Mouse (Mus musculus) hindbrain, embryonic 15.5 days (tissue): Measurements from ENCODE around the gene Tmem8b. TPM values are rescaled to one million over a fixed set of nuclear protein-coding genes. Genes with fewer than 3 reads are reported as not detected.

Source experiments
- ATAC-seq: fragments of 200-750 bp; cut with Nextera tagmentation; 2 replicates; pipeline ENCODE4 v1.8.0; 2017; ENCODE audit warnings: low read depth, moderate number of reproducible peaks, moderate TSS enrichment; ENCODE audit not compliant: low FRiP score
- H3K27ac ChIP-seq: fragments of 300-500 bp; sonication (generic); replicated peaks from 2 replicates; pipeline ENCODE4 v1.5.1; 2015; ENCODE audit warnings: mild to moderate bottlenecking, inconsistent platforms
- H3K27me3 ChIP-seq: fragments of 300-500 bp; sonication (generic); 2 replicates; pipeline ENCODE4 v1.6.1; 2015; ENCODE audit warnings: control low read depth, inconsistent platforms
- H3K36me3 ChIP-seq: fragments of 300-500 bp; sonication (generic); 2 replicates; pipeline ENCODE4 v1.6.1; 2015; ENCODE audit warnings: control low read depth, inconsistent platforms
- H3K4me1 ChIP-seq: fragments of 300-500 bp; sonication (generic); replicated peaks from 2 replicates; pipeline ENCODE4 v1.6.1; 2015; ENCODE audit warnings: control low read depth, inconsistent platforms
- H3K4me2 ChIP-seq: fragments of 300-500 bp; sonication (generic); 2 replicates; pipeline ENCODE4 v1.6.1; 2015; ENCODE audit warnings: moderate library complexity, mild to moderate bottlenecking, inconsistent platforms
- H3K4me3 ChIP-seq: fragments of 300-500 bp; sonication (generic); 2 replicates; pipeline ENCODE4 v1.5.1; 2015; ENCODE audit warnings: mild to moderate bottlenecking, inconsistent platforms
- H3K9ac ChIP-seq: fragments of 300-500 bp; sonication (generic); 2 replicates; pipeline ENCODE4 v1.6.1; 2015; ENCODE audit warnings: inconsistent platforms
- H3K9me3 ChIP-seq: fragments of 300-500 bp; sonication (generic); 2 replicates; pipeline ENCODE4 v1.6.1; 2016; ENCODE audit warnings: control low read depth, inconsistent platforms
- WGBS: fragments of 180-500 bp; shearing (Covaris S2); methylation state at CpG from one replicate; pipeline ENCODE4 v1.1.7; 2015; 5-methylcytosine and 5-hydroxymethylcytosine counted together
- polyA plus RNA-seq: library from polyadenylated mRNA; unstranded; fragments of >200 nt; fragmentation: Nextera tagmentation; extraction: Ambion mirVana; gene quantifications from 2 replicates; pipeline ENCODE4 v1.2.1, GENCODE M21; 2015

The Tmem8b gene
- polyA plus RNA-seq, 1 experiment from 2014 or later = 15.4 TPM

DNA sequence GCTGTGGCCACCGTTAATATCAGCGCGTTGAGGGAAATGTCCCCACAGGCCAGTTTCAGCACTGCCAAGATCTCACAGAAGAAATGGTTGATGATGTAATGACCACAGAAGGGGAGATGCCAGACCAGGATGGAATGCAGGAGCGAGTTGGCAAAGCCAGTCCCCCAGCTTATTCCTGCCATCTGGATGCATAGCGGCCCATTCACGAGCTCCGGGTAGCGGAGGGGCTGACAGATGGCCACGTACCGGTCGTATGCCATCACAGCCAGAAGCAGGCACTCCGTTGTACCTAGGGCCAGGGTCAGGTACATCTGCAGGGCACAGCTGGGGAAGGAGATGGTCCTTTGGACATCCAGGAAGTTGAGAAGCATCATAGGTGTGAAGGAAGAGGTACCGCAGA is 27.8 kb downstream of the Tmem8b start:
- H3K9ac ChIP-seq = no peak overlapping the region
- no peak for ATAC-seq
- H3K9me3 ChIP-seq = no peaks in the 10 kb centered on the region
- H3K27me3 ChIP-seq = no peaks in the 10 kb centered on the region
- H3K4me2 ChIP-seq = no peak overlapping the region
- H3K4me1 ChIP-seq = no peaks in the 10 kb centered on the region
- 76% methylated on average over 13 of the region's 13 CpGs for WGBS
- H3K27ac ChIP-seq = no peak overlapping the region
- no peak overlapping the region for H3K4me3 ChIP-seq
- H3K36me3 ChIP-seq = no peaks in the 10 kb centered on the region

DNA sequence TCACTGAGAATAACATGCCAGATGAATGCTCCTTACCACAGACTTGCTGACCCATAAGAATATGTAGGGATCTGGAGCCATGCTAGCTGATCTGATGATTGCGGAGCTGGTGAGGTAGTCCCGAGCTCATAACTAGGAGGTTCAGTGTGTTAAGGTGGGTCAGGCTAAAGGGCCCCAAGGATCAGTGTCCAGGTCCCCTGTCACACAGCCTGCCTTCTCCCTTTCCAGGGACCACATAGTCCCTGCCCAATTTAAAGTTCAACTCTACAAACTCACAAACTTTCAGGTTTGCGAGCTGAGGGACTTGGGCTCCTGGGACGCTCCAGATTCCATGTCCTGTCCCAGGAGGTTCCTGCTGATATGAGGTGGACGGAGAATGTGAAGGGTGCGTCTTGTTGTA is 31.9 kb downstream of the Tmem8b start, which contains the start of gene Olfr70:
TSS of gene Olfr70 (minus strand) at position 101 of the 400 bp plus-strand sequence.
- H3K4me1 ChIP-seq = no peaks in the 10 kb centered on the region
- H3K36me3 ChIP-seq = no peaks in the 10 kb centered on the region
- H3K4me3 ChIP-seq = no peak within 1 kb of the TSS
- no peak within 1 kb of the TSS for H3K27ac ChIP-seq
- no peaks in the 10 kb centered on the region for H3K9me3 ChIP-seq
- no peak within 1 kb of the TSS for H3K9ac ChIP-seq
- WGBS = 89% methylated on average over 6 of the region's 6 CpGs
- no peaks in the 10 kb centered on the region for H3K27me3 ChIP-seq
- no peak for ATAC-seq
- H3K4me2 ChIP-seq = no peak within 1 kb of the TSS

- no peaks in the 10 kb centered on the region for H3K4me1 ChIP-seq
- no peaks in the 10 kb centered on the region for H3K9me3 ChIP-seq
- H3K4me2 ChIP-seq = no peak overlapping the region
- 81% methylated on average over 6 of the region's 6 CpGs for WGBS
- H3K36me3 ChIP-seq = no peaks in the 10 kb centered on the region
- H3K27ac ChIP-seq = no peak overlapping the region
- ATAC-seq = no peak
- H3K9ac ChIP-seq = no peak overlapping the region
- no peak overlapping the region for H3K4me3 ChIP-seq
- no peaks in the 10 kb centered on the region for H3K27me3 ChIP-seq
These were observed 34.7 kb downstream of the Tmem8b start for GRCm38 (mm10) chr4:43703439-43703838.

DNA sequence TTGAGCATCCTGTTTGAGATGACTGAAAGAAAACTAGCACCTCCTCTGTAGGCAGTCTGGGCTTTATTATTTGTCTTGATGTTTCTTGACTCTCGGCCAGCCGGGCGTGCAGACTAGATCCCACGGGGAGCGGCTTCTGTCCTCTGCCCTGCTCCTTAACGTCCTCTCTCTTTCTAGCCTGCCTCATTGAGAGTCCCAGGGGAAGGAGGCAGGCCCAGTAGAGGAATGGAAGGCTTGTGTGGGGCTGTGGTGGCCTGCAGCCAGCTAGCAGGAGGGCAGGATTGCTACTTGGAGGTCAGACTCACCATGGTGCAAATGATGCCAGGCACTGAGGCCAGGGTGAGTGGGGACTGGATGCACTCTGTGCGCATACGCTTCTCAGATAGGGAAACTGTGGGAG is 35.1 kb downstream of the Tmem8b start:
- H3K9me3 ChIP-seq = no peaks in the 10 kb centered on the region
- no peak overlapping the region for H3K27ac ChIP-seq
- 58% methylated on average over 8 of the region's 8 CpGs for WGBS
- H3K4me3 ChIP-seq = no peak overlapping the region
- H3K36me3 ChIP-seq = no peaks in the 10 kb centered on the region
- H3K9ac ChIP-seq = no peak overlapping the region
- H3K27me3 ChIP-seq = no peaks in the 10 kb centered on the region
- H3K4me2 ChIP-seq = no peak overlapping the region
- no peak for ATAC-seq
- H3K4me1 ChIP-seq = no peaks in the 10 kb centered on the region

- no peak overlapping the region for H3K27ac ChIP-seq
- no peaks in the 10 kb centered on the region for H3K4me1 ChIP-seq
- H3K4me2 ChIP-seq = no peak overlapping the region
- H3K9me3 ChIP-seq = no peaks in the 10 kb centered on the region
- H3K27me3 ChIP-seq = no peaks in the 10 kb centered on the region
- no peak for ATAC-seq
- 82% methylated on average over 13 of the region's 13 CpGs for WGBS
- H3K9ac ChIP-seq = no peak overlapping the region
- H3K4me3 ChIP-seq = no peak overlapping the region
- H3K36me3 ChIP-seq = no peaks in the 10 kb centered on the region
These were observed 37.2 kb downstream of the Tmem8b start for GRCm38 (mm10) chr4:43705991-43706390.

DNA sequence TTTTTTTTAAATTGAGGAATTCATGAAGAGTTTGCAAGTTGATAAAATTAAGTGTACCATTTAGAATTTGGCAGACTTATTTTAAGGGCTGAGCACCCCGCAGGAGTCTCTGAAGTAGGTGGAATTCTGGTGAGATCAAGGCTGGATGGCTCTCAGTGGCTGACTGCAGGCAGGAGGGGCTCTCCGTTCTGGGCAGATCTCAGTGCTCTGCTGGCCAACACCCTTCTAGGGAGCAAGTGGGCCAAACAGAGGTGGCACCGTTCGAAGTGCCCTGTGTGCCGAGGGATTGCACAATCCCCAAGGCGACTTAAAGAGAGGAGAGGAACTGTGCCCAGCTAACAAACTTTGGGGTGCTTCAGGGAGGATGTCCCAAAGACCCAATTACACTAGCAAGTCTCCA is 41.1 kb downstream of the Tmem8b start, which contains the start of gene Olfr71:
TSS of gene Olfr71 (minus strand) at position 387 of the 400 bp plus-strand sequence.
- Histone ChIP-seq H3K4me3 (no peak within 1 kb of the TSS), H3K27me3 (no peaks in the 10 kb centered on the region), H3K4me2 (no peak within 1 kb of the TSS), H3K4me1 (no peaks in the 10 kb centered on the region), H3K9ac (no peak within 1 kb of the TSS), H3K27ac (no peak within 1 kb of the TSS), H3K9me3 (no peaks in the 10 kb centered on the region), H3K36me3 (no peaks in the 10 kb centered on the region)
- ATAC-seq = no peak
- 86% methylated on average over 6 of the region's 6 CpGs for WGBS

DNA sequence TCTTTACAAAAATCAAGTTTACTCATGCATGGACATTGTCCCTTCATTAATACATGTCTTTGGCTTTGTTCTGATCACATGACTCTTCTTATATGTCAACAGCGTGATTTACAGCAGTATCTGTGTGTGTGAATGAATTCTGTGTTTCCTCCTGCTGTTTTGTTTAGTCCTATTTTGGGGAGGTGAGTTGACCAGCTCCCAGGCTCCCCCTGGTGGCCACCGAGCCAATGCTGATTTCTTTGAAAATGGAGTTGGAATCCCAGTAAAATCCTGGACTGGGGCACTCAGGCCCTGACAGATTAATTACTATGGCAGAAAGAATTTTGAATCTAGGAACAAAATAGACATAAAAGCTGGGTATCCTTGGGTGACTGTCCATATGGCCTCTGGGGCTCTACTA is 43.0 kb downstream of the Tmem8b start:
- WGBS = 0% methylated on average over 2 of the region's 2 CpGs
- Histone ChIP-seq H3K4me3 (no peak overlapping the region), H3K4me1 (no peaks in the 10 kb centered on the region), H3K9me3 (no peaks in the 10 kb centered on the region), H3K27ac (no peak overlapping the region), H3K4me2 (no peak overlapping the region), H3K36me3 (no peaks in the 10 kb centered on the region), H3K27me3 (no peaks in the 10 kb centered on the region), H3K9ac (no peak overlapping the region)
- ATAC-seq = no peak

DNA sequence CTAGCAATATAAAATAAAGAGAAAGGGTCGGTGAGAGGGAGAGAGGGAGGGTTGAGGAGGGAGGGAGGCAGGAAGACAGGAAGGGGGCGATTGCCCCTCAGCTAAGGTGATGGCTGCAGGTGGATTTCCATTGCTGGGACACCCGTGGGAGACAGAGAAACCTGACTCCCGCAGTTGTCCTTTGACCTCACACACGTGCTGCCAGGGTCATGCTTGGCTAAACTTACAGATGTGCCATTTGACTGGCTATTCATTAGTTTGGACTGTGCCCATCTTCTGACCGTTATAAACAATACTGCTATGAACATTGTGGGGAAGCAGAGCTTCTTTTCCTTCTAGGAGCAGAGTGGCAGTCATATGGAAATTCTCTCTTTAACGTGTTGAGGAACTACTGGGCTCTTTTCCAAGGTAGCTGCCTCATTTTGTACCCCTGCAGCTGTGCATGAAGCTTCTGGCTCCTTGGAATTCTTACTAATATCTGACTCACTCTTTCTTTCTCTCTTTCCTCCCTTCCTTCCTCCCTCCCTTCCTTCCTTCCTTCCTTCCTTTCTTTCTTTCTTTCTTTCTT is 45.0 kb downstream of the Tmem8b start:
- Histone ChIP-seq H3K27me3 (no peaks in the 10 kb centered on the region), H3K4me3 (no peak overlapping the region), H3K9me3 (no peaks in the 10 kb centered on the region), H3K9ac (no peak overlapping the region), H3K4me1 (no peaks in the 10 kb centered on the region), H3K27ac (no peak overlapping the region), H3K4me2 (no peak overlapping the region), H3K36me3 (no peaks in the 10 kb centered on the region)
- WGBS = 42% methylated on average over 7 of the region's 7 CpGs
- no peak for ATAC-seq

- ATAC-seq = no peak
- Histone ChIP-seq H3K4me2 (no peak overlapping the region), H3K27me3 (no peaks in the 10 kb centered on the region), H3K9ac (no peak overlapping the region), H3K9me3 (no peaks in the 10 kb centered on the region), H3K27ac (no peak overlapping the region), H3K36me3 (no peaks in the 10 kb centered on the region), H3K4me3 (no peak overlapping the region), H3K4me1 (no peaks in the 10 kb centered on the region)
- WGBS = 52% methylated on average over 15 of the region's 16 CpGs
These were observed 51.9 kb downstream of the Tmem8b start for GRCm38 (mm10) chr4:43720491-43721228.

DNA sequence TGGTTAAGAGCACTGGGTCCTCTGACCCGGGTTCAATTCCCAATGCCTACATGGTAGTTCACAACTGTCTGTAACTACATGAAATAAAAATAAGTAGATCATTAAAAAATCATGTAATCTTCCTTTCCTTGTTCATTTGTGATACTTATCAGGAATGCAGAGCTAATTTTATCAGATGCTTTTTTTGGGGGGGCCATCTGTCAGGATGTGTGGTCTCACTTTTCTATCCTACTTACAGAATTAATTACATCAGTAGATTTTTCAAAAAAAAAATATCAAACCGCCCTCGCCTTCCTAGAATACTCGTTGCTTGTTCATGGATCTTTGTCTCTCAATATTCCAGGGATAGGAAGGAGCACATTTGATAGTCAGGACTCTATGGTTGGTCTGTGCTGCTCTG is 53.4 kb downstream of the Tmem8b start:
- no peaks in the 10 kb centered on the region for H3K9me3 ChIP-seq
- H3K4me3 ChIP-seq = no peak overlapping the region
- no peaks in the 10 kb centered on the region for H3K27me3 ChIP-seq
- WGBS = 89% methylated on average over 4 of the region's 4 CpGs
- no peak overlapping the region for H3K9ac ChIP-seq
- H3K36me3 ChIP-seq = no peaks in the 10 kb centered on the region
- no peak for ATAC-seq
- H3K27ac ChIP-seq = no peak overlapping the region
- H3K4me1 ChIP-seq = no peaks in the 10 kb centered on the region
- no peak overlapping the region for H3K4me2 ChIP-seq

GRCm38 (mm10) chr4:43724764-43725163 is 56.0 kb downstream of the Tmem8b start:
- H3K27me3 ChIP-seq = no peaks in the 10 kb centered on the region
- no peaks in the 10 kb centered on the region for H3K4me1 ChIP-seq
- no peak overlapping the region for H3K4me2 ChIP-seq

DNA sequence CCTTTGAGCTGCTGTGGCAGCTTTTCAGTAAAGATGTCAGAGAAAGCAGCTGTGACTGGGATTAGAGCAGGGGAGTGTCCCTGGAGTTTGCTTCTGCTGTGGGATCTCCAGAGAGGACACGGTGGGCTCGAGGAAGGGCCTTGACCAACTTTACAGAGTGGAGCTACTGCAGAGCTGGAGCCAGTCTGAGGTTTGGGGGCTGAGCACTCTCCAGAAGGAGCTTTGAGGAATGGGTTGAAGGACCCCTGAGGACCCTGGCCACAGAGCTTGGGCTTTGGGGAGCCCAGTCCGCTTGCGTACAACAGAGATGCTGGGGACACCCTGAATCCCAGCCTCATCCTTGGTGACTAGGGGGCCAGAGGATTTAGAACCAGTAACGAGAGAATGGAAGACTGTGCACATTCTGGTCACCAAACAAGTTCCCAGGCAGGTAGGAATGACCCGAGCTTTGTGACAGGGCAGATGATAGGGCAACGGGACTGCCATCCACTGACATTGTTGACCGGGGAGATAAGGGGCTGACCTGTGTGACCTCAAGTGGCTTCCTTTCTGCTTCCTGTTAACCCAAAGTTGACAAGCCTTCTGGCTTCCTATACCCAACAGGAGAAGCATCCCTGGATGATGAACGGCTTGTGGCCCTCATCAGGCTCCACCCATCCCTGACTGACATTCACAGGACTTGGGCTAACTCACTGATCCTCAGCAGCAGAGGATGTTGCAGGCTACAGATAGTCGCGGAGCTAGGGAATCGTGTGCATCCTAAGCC is 57.6 kb downstream of the Tmem8b start:
- no peaks in the 10 kb centered on the region for H3K36me3 ChIP-seq
- no peaks in the 10 kb centered on the region for H3K9me3 ChIP-seq
- no peak overlapping the region for H3K9ac ChIP-seq
- ATAC-seq = no peak
- H3K4me1 ChIP-seq = no peaks in the 10 kb centered on the region
- H3K27ac ChIP-seq = no peak overlapping the region
- H3K4me2 ChIP-seq = no peak overlapping the region
- H3K4me3 ChIP-seq = no peak overlapping the region
- 81% methylated on average over 12 of the region's 12 CpGs for WGBS
- no peaks in the 10 kb centered on the region for H3K27me3 ChIP-seq

More at GRCm38 (mm10) chr4:43724764-43725163, 56.0 kb downstream of the Tmem8b start:
- H3K36me3 ChIP-seq = no peaks in the 10 kb centered on the region
- no peak for ATAC-seq
- H3K4me3 ChIP-seq = no peak overlapping the region
- H3K27ac ChIP-seq = no peak overlapping the region
- H3K9me3 ChIP-seq = no peaks in the 10 kb centered on the region
- 50% methylated on average over 1 of the region's 1 CpGs for WGBS
- no peak overlapping the region for H3K9ac ChIP-seq
